Mouse (Mus musculus) heart, adult 2 months (tissue): ENCODE measurements at regions not wholly inside any gene's neighbourhood (a gene's known extent, or its start where the extent isn't known, plus 50 kb on each side); places are given as distances from the start of the nearest gene placed in this dataset.
A peak's percentile ranks its signal among the peaks of the same experiment; 100 is the strongest.

Experiments
- DNase-seq, 2 experiments: peaks; one replicate each; pipeline ENCODE4 v3.0.0; 2021
- H3K27ac ChIP-seq: fragments of 200-600 bp; 2 replicates; pipeline ENCODE4 v1.8.1; 2022
- H3K27me3 ChIP-seq: fragments of 200-500 bp; 2 replicates; pipeline ENCODE4 v1.6.1; 2012; ENCODE audit warnings: mild to moderate bottlenecking, low read length, inconsistent platforms, mixed read lengths; ENCODE audit not compliant: control insufficient read depth, insufficient read depth
- H3K36me3 ChIP-seq: fragments of 200-500 bp; 2 replicates; pipeline ENCODE4 v1.6.1; 2012; ENCODE audit warnings: low read length, inconsistent platforms; ENCODE audit not compliant: control insufficient read depth, insufficient read depth
- H3K4me1 ChIP-seq: fragments of 200-500 bp; 2 replicates; pipeline ENCODE4 v1.6.1; 2011; ENCODE audit warnings: low read length; ENCODE audit not compliant: control insufficient read depth, insufficient read depth
- H3K4me3 ChIP-seq: fragments of 200-600 bp; 2 replicates; pipeline ENCODE4 v1.8.1; 2022
- H3K79me2 ChIP-seq: fragments of 200-500 bp; replicated peaks from 2 replicates; pipeline ENCODE4 v1.6.1; 2012; ENCODE audit warnings: mild to moderate bottlenecking, inconsistent platforms, low read length, moderate library complexity, mixed read lengths; ENCODE audit not compliant: control insufficient read depth, insufficient read depth
- H3K9ac ChIP-seq: fragments of 200-500 bp; 2 replicates; pipeline ENCODE4 v1.6.1; 2012; ENCODE audit warnings: low read depth, mild to moderate bottlenecking, control low read depth, inconsistent platforms, low read length, mixed read lengths
- CTCF ChIP-seq: fragments of 200-600 bp; IDR thresholded peaks from 2 replicates; pipeline ENCODE4 v1.8.1; 2022; ENCODE audit warnings: antibody characterized with exemption, mild to moderate bottlenecking, moderate library complexity
- EP300 ChIP-seq: fragments of 200-500 bp; IDR thresholded peaks from 2 replicates; pipeline ENCODE4 v1.6.1; 2011; ENCODE audit warnings: low read depth, low read length, control low read depth; ENCODE audit not compliant: insufficient read depth
- POLR2A ChIP-seq: fragments of 200-500 bp; IDR thresholded peaks from 2 replicates; pipeline ENCODE4 v1.6.1; 2011; ENCODE audit warnings: mild to moderate bottlenecking, low read depth, low read length, control low read depth; ENCODE audit not compliant: insufficient read depth
- WGBS: fragments of 180-500 bp; shearing (Covaris S2); methylation state at CpG from one replicate; pipeline ENCODE4 v1.1.7; 2018; 5-methylcytosine and 5-hydroxymethylcytosine counted together
- intact Hi-C: fragments of 180-260 bp; cut with DNase I; formaldehyde crosslinking; loops from one replicate; pipeline ENCODE4 v1.15.1; 2025

GRCm38 (mm10) chr4:93746326-93746725 is 411.0 kb upstream of the Tusc1 start:
- 34% methylated on average over 2 of the region's 2 CpGs for WGBS

DNA sequence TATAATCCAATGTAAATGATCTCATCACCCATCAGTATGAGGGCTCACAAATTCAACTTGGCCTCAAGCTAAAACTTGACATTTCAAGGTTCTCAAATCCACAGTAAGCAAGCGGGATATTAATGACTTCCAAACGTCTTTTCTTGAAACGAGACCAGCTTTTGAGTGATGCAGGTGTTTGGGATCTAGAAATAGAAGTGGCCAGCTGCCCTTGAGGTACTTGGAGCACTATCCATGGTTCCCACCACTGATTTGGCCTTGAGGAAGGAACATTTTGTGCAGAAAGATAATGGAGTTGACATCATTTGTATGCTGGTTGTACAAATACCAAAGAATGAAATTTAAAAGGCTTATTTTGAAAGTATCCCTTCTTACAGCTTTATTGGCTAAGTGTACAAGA is 378.4 kb upstream of the Tusc1 start:
- no peak overlapping the region for H3K4me3 ChIP-seq
- H3K36me3 ChIP-seq = no peaks in the 10 kb centered on the region
- intact Hi-C loops = no loop called here
- H3K27ac ChIP-seq = no peak overlapping the region
- no peak overlapping the region for H3K9ac ChIP-seq
- H3K4me1 ChIP-seq = no peaks in the 10 kb centered on the region
- DNase-seq = peak in 1 of 2 experiments; percentile 4
- no peaks in the 10 kb centered on the region for H3K79me2 ChIP-seq
- TF ChIP-seq CTCF = no peak
- TF ChIP-seq EP300 = no peak
- no peak for TF ChIP-seq POLR2A
- WGBS = 46% methylated on average over 3 of the region's 3 CpGs
- H3K27me3 ChIP-seq = no peaks in the 10 kb centered on the region

More at GRCm38 (mm10) chr4:93746326-93746725, 411.0 kb upstream of the Tusc1 start:
- Histone ChIP-seq H3K36me3 (no peaks in the 10 kb centered on the region), H3K79me2 (no peaks in the 10 kb centered on the region), H3K27ac (no peak overlapping the region), H3K4me3 (no peak overlapping the region), H3K4me1 (no peaks in the 10 kb centered on the region), H3K27me3 (no peaks in the 10 kb centered on the region), H3K9ac (no peak overlapping the region)
- TF ChIP-seq CTCF (no peak), EP300 (no peak)
- DNase-seq = no peak
- intact Hi-C loops = no loop called here

GRCm38 (mm10) chr4:93676403-93677039 is 341.2 kb upstream of the Tusc1 start:
- no peaks in the 10 kb centered on the region for H3K4me1 ChIP-seq
- no peak overlapping the region for H3K9ac ChIP-seq
- no peaks in the 10 kb centered on the region for H3K79me2 ChIP-seq
- H3K36me3 ChIP-seq = no peaks in the 10 kb centered on the region
- no peak overlapping the region for H3K4me3 ChIP-seq
- intact Hi-C loops = no loop called here
- H3K27me3 ChIP-seq = no peaks in the 10 kb centered on the region
- WGBS = 75% methylated on average over 8 of the region's 8 CpGs
- no peak for TF ChIP-seq POLR2A
- no peak for TF ChIP-seq EP300
- TF ChIP-seq CTCF = no peak
- H3K27ac ChIP-seq = no peak overlapping the region
- DNase-seq = no peak

GRCm38 (mm10) chr4:93675739-93676402 is 340.6 kb upstream of the Tusc1 start:
- H3K27me3 ChIP-seq = no peaks in the 10 kb centered on the region
- intact Hi-C loops = no loop called here
- DNase-seq = no peak
- WGBS = 64% methylated on average over 6 of the region's 6 CpGs
- no peaks in the 10 kb centered on the region for H3K36me3 ChIP-seq
- no peak for TF ChIP-seq EP300
- TF ChIP-seq POLR2A = no peak
- no peak for TF ChIP-seq CTCF
- no peak overlapping the region for H3K27ac ChIP-seq
- no peak overlapping the region for H3K9ac ChIP-seq
- no peaks in the 10 kb centered on the region for H3K4me1 ChIP-seq
- no peaks in the 10 kb centered on the region for H3K79me2 ChIP-seq
- no peak overlapping the region for H3K4me3 ChIP-seq

- no peaks in the 10 kb centered on the region for H3K36me3 ChIP-seq
- H3K9ac ChIP-seq = no peak overlapping the region
- no peak for TF ChIP-seq POLR2A
- no peak for TF ChIP-seq CTCF
- no peak for TF ChIP-seq EP300
- H3K27me3 ChIP-seq = no peaks in the 10 kb centered on the region
- no peak overlapping the region for H3K27ac ChIP-seq
- no peaks in the 10 kb centered on the region for H3K4me1 ChIP-seq
- no peak overlapping the region for H3K4me3 ChIP-seq
- DNase-seq = no peak
- intact Hi-C loops = no loop called here
- no peaks in the 10 kb centered on the region for H3K79me2 ChIP-seq
These were observed 333.7 kb upstream of the Tusc1 start for GRCm38 (mm10) chr4:93669050-93669449.

- 37% methylated on average over 1 of the region's 1 CpGs for WGBS
These were observed 329.0 kb upstream of the Tusc1 start for GRCm38 (mm10) chr4:93664293-93664692.

More at GRCm38 (mm10) chr4:93664293-93664692, 329.0 kb upstream of the Tusc1 start:
- Histone ChIP-seq H3K9ac (no peak overlapping the region), H3K4me1 (no peaks in the 10 kb centered on the region), H3K4me3 (no peak overlapping the region), H3K27ac (no peak overlapping the region), H3K27me3 (no peaks in the 10 kb centered on the region), H3K36me3 (no peaks in the 10 kb centered on the region), H3K79me2 (no peaks in the 10 kb centered on the region)
- intact Hi-C loops = no loop called here
- TF ChIP-seq EP300 (no peak), POLR2A (no peak)
- DNase-seq = no peak
